Mouse (Mus musculus) lung, postnatal 0 days (tissue): ENCODE data around the gene H2-M5. TPM values are rescaled to one million over a fixed set of nuclear protein-coding genes. Genes with fewer than 3 reads are reported as not detected.
"Not testable (repeated sequence)": the region's sequence is repeated elsewhere in the genome, so short reads cannot be mapped to it uniquely, and the experiment has no call there.

ENCODE experiments used
- ATAC-seq: fragments of 200-750 bp; cut with Nextera tagmentation; 2 replicates; pipeline ENCODE4 v1.8.0; 2017; ENCODE audit warnings: moderate library complexity
- DNase-seq: peaks from one replicate; pipeline ENCODE4 v3.0.0-alpha.2; 2016; ENCODE audit warnings: low spot score
- H3K27ac ChIP-seq: fragments of 300-500 bp; sonication (generic); 2 replicates; pipeline ENCODE4 v1.5.1; 2014; ENCODE audit warnings: antibody characterized with exemption, mild to moderate bottlenecking, low read length, mixed read lengths
- H3K27me3 ChIP-seq: fragments of 300-500 bp; sonication (generic); replicated peaks from 2 replicates; pipeline ENCODE4 v1.6.1; 2014; ENCODE audit warnings: low read length, mixed read lengths; ENCODE audit not compliant: insufficient read depth
- H3K36me3 ChIP-seq: fragments of 300-500 bp; sonication (generic); 2 replicates; pipeline ENCODE4 v1.6.1; 2014; ENCODE audit warnings: low read length, mixed read lengths; ENCODE audit not compliant: insufficient read depth
- H3K4me1 ChIP-seq: fragments of 300-500 bp; sonication (generic); 2 replicates; pipeline ENCODE4 v1.6.1; 2014; ENCODE audit warnings: antibody characterized with exemption, low read depth, low read length, mixed read lengths; ENCODE audit not compliant: insufficient read depth
- H3K4me2 ChIP-seq: fragments of 300-500 bp; sonication (generic); replicated peaks from 2 replicates; pipeline ENCODE4 v1.6.1; 2014; ENCODE audit warnings: low read depth, mild to moderate bottlenecking, low read length, moderate library complexity, mixed read lengths
- H3K4me3 ChIP-seq: fragments of 300-500 bp; sonication (generic); 2 replicates; pipeline ENCODE4 v1.5.1; 2014; ENCODE audit warnings: low read depth, low read length
- H3K9ac ChIP-seq: fragments of 300-500 bp; sonication (generic); replicated peaks from 2 replicates; pipeline ENCODE4 v1.6.1; 2014; ENCODE audit warnings: low read depth, mild to moderate bottlenecking
- H3K9me3 ChIP-seq: fragments of 300-500 bp; sonication (generic); 2 replicates; pipeline ENCODE4 v1.6.1; 2016; ENCODE audit warnings: low read length, mixed read lengths
- CTCF ChIP-seq: IDR thresholded peaks from 2 replicates; pipeline ENCODE4 v1.5.1; 2016; ENCODE audit warnings: antibody characterized with exemption, mild to moderate bottlenecking
- EP300 ChIP-seq: IDR thresholded peaks from 2 replicates; pipeline ENCODE4 v1.6.1; 2016; ENCODE audit warnings: antibody characterized with exemption, mild to moderate bottlenecking, control low read depth
- WGBS: fragments of 180-500 bp; shearing (Covaris S2); extraction: QIAGEN DNeasy Blood & Tissue Kit; methylation state at CpG from one replicate; pipeline ENCODE4 v1.1.7; 2014; 5-methylcytosine and 5-hydroxymethylcytosine counted together
- polyA plus RNA-seq: library from polyadenylated mRNA; unstranded; fragments of >200 nt; fragmentation: Nextera tagmentation; extraction: Ambion mirVana; gene quantifications from 2 replicates; pipeline ENCODE4 v1.2.1, GENCODE M21; 2015

Gene H2-M5
- polyA plus RNA-seq, 1 experiment from 2014 or later, result 0.13 TPM

DNA sequence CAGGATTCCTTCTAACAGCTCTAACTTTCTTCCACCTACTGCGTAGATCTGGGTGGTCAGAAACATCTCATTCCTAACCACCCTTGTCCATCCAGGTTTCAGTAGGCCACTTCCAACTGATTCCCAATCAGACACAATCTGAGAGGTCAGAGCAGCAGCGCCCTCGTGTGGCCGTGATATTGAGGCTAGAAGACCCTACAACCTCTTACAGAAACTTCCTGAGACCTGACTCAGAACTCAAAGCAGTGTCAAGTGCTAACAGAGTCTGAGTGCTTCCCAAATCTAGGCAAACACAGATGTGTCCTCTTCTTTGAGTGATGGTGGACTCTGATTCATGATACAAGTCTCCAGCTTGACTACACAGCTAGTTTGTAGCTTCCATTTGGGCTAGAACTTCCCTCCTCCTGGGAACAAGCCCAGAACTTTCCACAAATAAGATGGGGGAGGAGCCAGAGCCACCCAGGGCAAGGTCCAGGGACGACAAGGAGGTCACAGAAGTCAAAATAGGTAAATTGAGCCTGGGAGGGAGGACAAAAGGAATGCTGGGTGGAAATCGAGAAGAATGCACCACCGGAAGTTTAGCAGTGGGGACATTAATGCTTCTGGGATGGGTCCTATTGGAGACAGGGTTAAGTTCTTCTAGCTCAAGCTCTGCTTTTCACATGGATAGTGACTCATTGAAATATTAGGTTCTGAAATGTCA lies 7.8 kb upstream of the H2-M5 start:
- peak; percentile 86 for DNase-seq
- ATAC-seq, result peak; percentile 77
- no peak overlapping the region for H3K9ac ChIP-seq

DNA sequence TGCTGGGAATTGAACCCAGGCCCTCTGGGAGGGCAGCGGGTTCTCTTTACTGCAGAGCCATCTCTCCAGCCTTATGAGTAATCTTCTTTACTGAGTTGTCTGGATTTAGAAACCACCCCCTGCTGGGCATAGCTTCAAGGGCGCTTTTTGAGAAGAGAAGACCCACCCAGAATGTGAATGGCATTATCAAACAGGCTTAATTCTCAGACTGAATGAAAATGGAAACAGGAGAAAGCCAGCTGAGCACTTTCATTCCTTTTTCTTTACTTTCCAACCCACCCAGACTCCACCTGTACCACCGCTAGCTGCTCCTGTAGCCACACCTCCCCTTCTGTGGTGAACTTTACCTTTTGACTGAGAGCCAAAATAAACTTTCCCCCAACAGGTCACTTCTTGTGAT lies 6.1 kb upstream of the H2-M5 start:
- Histone ChIP-seq H3K4me3 (no peak overlapping the region), H3K27me3 (no peaks in the 10 kb centered on the region), H3K9me3 (no peaks in the 10 kb centered on the region), H3K9ac (no peak overlapping the region), H3K36me3 (no peaks in the 10 kb centered on the region), H3K4me1 (no peaks in the 10 kb centered on the region), H3K4me2 (no peak overlapping the region), H3K27ac (no peak overlapping the region)
- DNase-seq (no peak), ATAC-seq (no peak)
- TF ChIP-seq CTCF, result no peak
- TF ChIP-seq EP300, result no peak
- 54% methylated on average over 3 of the region's 3 CpGs for WGBS

More for the DNA sequence above, 7.8 kb upstream of the H2-M5 start:
- no peak overlapping the region for H3K27ac ChIP-seq
- H3K4me1 ChIP-seq, result no peaks in the 10 kb centered on the region
- no peak overlapping the region for H3K4me2 ChIP-seq
- H3K27me3 ChIP-seq, result no peaks in the 10 kb centered on the region
- H3K4me3 ChIP-seq, result no peak overlapping the region
- no peaks in the 10 kb centered on the region for H3K9me3 ChIP-seq
- WGBS, result 26% methylated on average over 7 of the region's 7 CpGs
- no peaks in the 10 kb centered on the region for H3K36me3 ChIP-seq
- 0 out of 2 replicates have a peak, but pooled peaks have one; percentile 19 for TF ChIP-seq EP300
- TF ChIP-seq CTCF, result peak; percentile 93

DNA sequence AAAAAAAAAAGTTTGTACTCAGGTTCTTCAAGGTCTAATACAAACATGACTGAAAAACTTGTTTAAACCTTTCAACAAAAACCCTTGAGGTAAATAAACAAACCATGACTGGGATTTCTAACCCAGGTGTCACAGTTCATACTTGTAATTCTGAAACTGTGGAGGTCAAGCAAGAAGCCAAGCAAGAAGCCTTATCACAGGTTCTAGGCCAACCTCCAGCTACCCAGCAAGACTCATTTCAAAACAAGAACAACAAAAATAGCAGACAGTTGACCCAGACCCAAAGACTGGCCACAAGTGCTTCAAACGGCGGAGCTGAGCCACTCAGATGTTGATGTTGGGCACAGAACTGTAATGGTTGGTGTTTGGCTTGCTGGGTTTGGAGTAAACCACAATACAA lies 5.2 kb upstream of the H2-M5 start:
- peak; percentile 27 for DNase-seq
- Histone ChIP-seq H3K27ac (no peak overlapping the region), H3K4me2 (no peak overlapping the region), H3K9me3 (no peaks in the 10 kb centered on the region), H3K4me1 (no peaks in the 10 kb centered on the region), H3K9ac (no peak overlapping the region), H3K4me3 (no peak overlapping the region), H3K36me3 (no peaks in the 10 kb centered on the region), H3K27me3 (no peaks in the 10 kb centered on the region)
- no peak for ATAC-seq
- TF ChIP-seq EP300, result no peak
- no peak for TF ChIP-seq CTCF
- 63% methylated on average over 2 of the region's 2 CpGs for WGBS

GRCm38 (mm10) chr17:36993770-36994325 lies 4.5 kb upstream of the H2-M5 start:
- no peaks in the 10 kb centered on the region for H3K4me1 ChIP-seq
- no peaks in the 10 kb centered on the region for H3K27me3 ChIP-seq
- no peaks in the 10 kb centered on the region for H3K36me3 ChIP-seq
- H3K4me3 ChIP-seq, result no peak overlapping the region
- DNase-seq, result no peak
- 76% methylated on average over 4 of the region's 4 CpGs for WGBS
- H3K27ac ChIP-seq, result no peak overlapping the region
- H3K9ac ChIP-seq, result no peak overlapping the region
- TF ChIP-seq EP300, result no peak
- TF ChIP-seq CTCF, result no peak
- H3K9me3 ChIP-seq, result no peaks in the 10 kb centered on the region
- no peak overlapping the region for H3K4me2 ChIP-seq
- ATAC-seq, result no peak

DNA sequence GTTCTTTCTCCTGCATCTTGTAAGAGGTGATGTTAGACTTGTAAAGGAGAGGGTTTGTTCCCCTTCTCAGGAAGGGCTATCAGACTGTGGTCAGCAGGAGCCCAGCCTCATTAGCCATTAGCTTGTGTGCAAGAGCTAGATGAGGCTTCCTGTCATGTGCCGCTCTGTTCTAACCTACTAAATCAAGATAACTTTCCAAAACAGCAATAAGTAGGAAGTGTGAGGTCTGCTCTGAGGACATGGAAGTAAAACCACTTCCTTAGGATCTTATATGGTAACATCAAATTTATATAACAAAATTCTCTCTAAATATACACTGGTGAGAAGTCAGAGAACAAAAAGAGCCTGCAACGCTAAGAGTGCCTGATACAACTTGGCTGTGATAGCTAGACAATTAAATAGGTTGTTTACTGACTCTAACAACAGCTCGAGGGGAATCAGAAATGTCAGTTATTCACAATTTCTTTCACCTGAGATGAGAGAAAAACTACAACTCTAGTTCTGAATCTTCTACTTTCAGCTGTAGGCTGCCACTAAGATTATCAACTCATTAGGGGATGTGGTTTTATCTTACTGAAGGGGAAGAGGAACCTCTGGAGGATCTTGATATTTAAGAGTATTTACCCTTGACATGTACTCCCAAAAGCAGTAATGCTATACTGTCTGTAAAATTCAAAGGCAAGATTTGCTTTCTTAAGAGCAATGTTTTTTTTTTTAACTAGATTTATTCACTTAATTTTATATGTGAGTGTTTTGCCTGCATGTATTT lies 3.2 kb upstream of the H2-M5 start:
- Histone ChIP-seq H3K9me3 (no peaks in the 10 kb centered on the region), H3K27me3 (no peaks in the 10 kb centered on the region), H3K27ac (no peak overlapping the region), H3K36me3 (no peaks in the 10 kb centered on the region), H3K4me3 (no peak overlapping the region), H3K9ac (no peak overlapping the region), H3K4me1 (no peaks in the 10 kb centered on the region), H3K4me2 (no peak overlapping the region)
- 57% methylated on average over 3 of the region's 3 CpGs for WGBS
- DNase-seq (no peak), ATAC-seq (no peak)
- TF ChIP-seq CTCF, result no peak
- TF ChIP-seq EP300, result no peak

- not testable (repeated sequence) for H3K4me1 ChIP-seq, H3K36me3 ChIP-seq, H3K4me3 ChIP-seq, H3K27me3 ChIP-seq, H3K27ac ChIP-seq, ATAC-seq, H3K9ac ChIP-seq, H3K9me3 ChIP-seq, DNase-seq, H3K4me2 ChIP-seq
- WGBS, result 90% methylated on average over 5 of the region's 6 CpGs
These were observed 1.3 kb upstream of the H2-M5 start for GRCm38 (mm10) chr17:36990630-36991029.
